Mouse (Mus musculus): ENCODE data around the gene Cables2. TPM values are rescaled to one million over a fixed set of nuclear protein-coding genes. Genes with fewer than 3 reads are reported as not detected.
A peak's percentile ranks its signal among the peaks of the same experiment; 100 is the strongest.

Gene Cables2
- total and polyA plus RNA-seq, 2 experiments: 8.9 to 29.2 TPM

DNA sequence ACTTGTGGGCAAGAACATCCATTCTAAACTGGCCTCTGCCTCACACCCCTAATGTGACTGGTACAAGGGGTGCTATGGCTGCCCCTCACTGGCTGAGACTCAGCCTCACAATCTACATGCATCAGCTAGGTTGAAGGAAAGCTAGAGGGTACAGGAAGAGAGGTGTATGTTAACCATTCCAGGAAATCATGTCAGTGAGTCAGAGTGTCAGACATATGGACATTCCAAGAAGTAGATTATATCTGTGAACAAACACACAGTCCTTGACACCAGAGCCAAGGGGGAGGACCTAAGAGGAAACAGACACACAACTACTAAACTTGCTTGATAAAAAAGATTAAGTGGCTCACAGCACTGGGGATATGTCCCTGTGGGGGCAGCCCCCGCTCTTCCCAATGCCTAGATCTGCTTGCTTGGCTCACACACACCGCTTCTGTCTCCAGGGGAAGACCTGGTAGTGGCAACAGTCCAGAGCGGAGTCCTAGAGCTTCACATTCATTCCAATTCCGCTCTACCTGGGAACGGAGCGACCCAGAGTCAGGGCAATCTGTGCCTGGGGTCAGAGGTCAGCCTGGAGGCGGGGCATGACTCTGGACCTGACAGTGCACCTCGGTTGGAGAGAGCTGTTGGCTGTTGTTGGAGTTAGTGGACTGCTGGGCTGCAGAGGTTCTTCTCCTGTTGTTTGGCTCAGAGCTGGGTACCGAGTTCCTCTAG is 24.2 kb downstream of the Cables2 start:
- H3K4me3 ChIP-seq (ENCODE audit: insufficient read depth, low read depth, low read length): no peak overlapping the region
- H3K36me3 ChIP-seq (ENCODE audit: control insufficient read depth, insufficient read depth, low read length): no peaks in the 10 kb centered on the region
- WGBS: 30% methylated on average over 9 of the region's 9 CpGs
- H3K9ac ChIP-seq (ENCODE audit: low read depth, low read length): no peak overlapping the region
- no peak overlapping the region for H3K27ac ChIP-seq (replicated peaks; ENCODE audit: insufficient read depth, low read depth, low read length)
- H3K4me1 ChIP-seq (ENCODE audit: control insufficient read depth, insufficient read depth, low read length): peaks cover 3% of the 10 kb centered on the region; the same call in 1 of the 2 replicates
- DNase-seq (ENCODE audit: extremely low read depth, low read depth, low spot score): peak; percentile 82
- TF ChIP-seq CTCF (IDR thresholded peaks at IDR 0.05; ENCODE audit: low read depth, low read length): no peak
- TF ChIP-seq POLR2A (IDR thresholded peaks at IDR 0.05; ENCODE audit: extremely low read depth, insufficient read depth, low read length): no peak
- no peaks in the 10 kb centered on the region for H3K27me3 ChIP-seq (ENCODE audit: control insufficient read depth, insufficient read depth, low read length)
- no peaks in the 10 kb centered on the region for H3K79me2 ChIP-seq (ENCODE audit: control insufficient read depth, insufficient read depth, low read length)

DNA sequence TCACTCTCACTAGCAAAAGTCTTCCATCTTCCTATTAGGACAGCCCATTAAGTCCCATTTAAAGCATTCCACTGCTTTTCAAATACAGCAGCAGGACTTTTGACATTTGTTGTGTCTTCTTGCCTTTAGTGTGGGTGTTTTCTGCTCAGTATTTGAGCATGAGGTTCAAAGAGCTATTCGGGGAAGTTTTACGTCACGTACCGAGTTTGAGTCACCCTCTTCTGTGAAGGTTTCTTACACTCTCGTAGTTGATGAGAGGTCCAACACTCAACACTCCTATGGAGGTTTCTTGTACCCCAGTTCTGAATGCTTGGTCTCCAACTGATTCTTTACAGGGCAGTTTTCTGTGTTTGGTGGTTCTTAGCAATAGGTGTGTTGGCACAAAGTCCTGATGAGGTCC is 25.4 kb downstream of the Cables2 start:
- Histone ChIP-seq H3K27ac (replicated peaks; ENCODE audit: insufficient read depth, low read depth, low read length) (no peak overlapping the region), H3K4me3 (ENCODE audit: insufficient read depth, low read depth, low read length) (no peak overlapping the region), H3K27me3 (ENCODE audit: control insufficient read depth, insufficient read depth, low read length) (no peaks in the 10 kb centered on the region), H3K79me2 (ENCODE audit: control insufficient read depth, insufficient read depth, low read length) (no peaks in the 10 kb centered on the region), H3K4me1 (ENCODE audit: control insufficient read depth, insufficient read depth, low read length) (peaks cover 3% of the 10 kb centered on the region; the same call in 1 of the 2 replicates), H3K9ac (ENCODE audit: low read depth, low read length) (no peak overlapping the region), H3K36me3 (ENCODE audit: control insufficient read depth, insufficient read depth, low read length) (no peaks in the 10 kb centered on the region)
- WGBS: 91% methylated on average over 5 of the region's 5 CpGs
- DNase-seq (ENCODE audit: extremely low read depth, low read depth, low spot score): no peak
- no peak for TF ChIP-seq CTCF (IDR thresholded peaks at IDR 0.05; ENCODE audit: low read depth, low read length)
- no peak for TF ChIP-seq POLR2A (IDR thresholded peaks at IDR 0.05; ENCODE audit: extremely low read depth, insufficient read depth, low read length)

DNA sequence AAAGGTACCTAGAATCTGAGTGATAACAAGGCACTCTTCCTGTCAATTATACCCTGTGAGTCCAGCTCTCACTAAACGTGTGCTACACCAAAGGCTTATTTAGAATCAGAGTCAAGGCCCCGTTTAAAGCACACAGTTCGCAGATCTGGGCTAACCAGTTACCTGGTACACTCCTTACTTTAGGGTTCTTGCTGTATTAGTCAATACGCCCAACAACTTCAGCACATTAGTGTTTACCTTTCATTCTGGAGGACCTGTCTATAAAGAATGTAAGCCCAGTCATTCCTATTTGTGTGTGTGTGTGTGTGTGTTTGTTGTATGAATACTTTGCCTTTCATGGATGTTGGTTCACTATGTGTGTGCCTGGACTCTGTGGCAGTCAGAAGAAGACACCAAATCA is 30.2 kb downstream of the Cables2 start:
- H3K36me3 ChIP-seq (ENCODE audit: control insufficient read depth, insufficient read depth, low read length): no peaks in the 10 kb centered on the region
- no peak overlapping the region for H3K4me3 ChIP-seq (ENCODE audit: insufficient read depth, low read depth, low read length)
- H3K9ac ChIP-seq (ENCODE audit: low read depth, low read length): no peak overlapping the region
- no peaks in the 10 kb centered on the region for H3K27me3 ChIP-seq (ENCODE audit: control insufficient read depth, insufficient read depth, low read length)
- 93% methylated on average over 4 of the region's 4 CpGs for WGBS
- H3K4me1 ChIP-seq (ENCODE audit: control insufficient read depth, insufficient read depth, low read length): no peaks in the 10 kb centered on the region
- TF ChIP-seq POLR2A (IDR thresholded peaks at IDR 0.05; ENCODE audit: extremely low read depth, insufficient read depth, low read length): no peak
- no peak for TF ChIP-seq CTCF (IDR thresholded peaks at IDR 0.05; ENCODE audit: low read depth, low read length)
- no peaks in the 10 kb centered on the region for H3K79me2 ChIP-seq (ENCODE audit: control insufficient read depth, insufficient read depth, low read length)
- H3K27ac ChIP-seq (replicated peaks; ENCODE audit: insufficient read depth, low read depth, low read length): no peak overlapping the region
- DNase-seq (ENCODE audit: extremely low read depth, low read depth, low spot score): no peak

DNA sequence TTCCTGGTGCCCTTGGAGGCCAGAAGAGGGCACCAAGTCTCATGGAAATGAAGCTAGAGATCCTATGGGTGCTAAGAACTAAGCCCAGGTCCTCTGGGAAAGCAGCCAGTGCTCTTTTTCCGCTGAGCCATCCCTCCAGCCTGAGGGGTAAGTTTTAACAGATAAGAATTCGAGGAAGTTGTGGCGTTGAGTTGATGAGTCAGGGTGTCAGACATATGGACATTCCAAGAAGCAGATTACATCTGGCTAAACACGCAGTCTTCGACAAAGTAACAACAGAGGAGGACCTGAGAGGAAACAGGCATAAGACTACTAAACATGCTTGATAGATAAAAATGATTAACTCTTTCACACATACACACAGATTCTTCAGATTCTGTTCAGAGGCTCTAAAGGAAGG is 34.7 kb downstream of the Cables2 start:
- no peak for DNase-seq (ENCODE audit: extremely low read depth, low read depth, low spot score)
- no peaks in the 10 kb centered on the region for H3K4me1 ChIP-seq (ENCODE audit: control insufficient read depth, insufficient read depth, low read length)
- no peak for TF ChIP-seq CTCF (IDR thresholded peaks at IDR 0.05; ENCODE audit: low read depth, low read length)
- TF ChIP-seq POLR2A (IDR thresholded peaks at IDR 0.05; ENCODE audit: extremely low read depth, insufficient read depth, low read length): no peak
- H3K27ac ChIP-seq (replicated peaks; ENCODE audit: insufficient read depth, low read depth, low read length): no peak overlapping the region
- no peaks in the 10 kb centered on the region for H3K36me3 ChIP-seq (ENCODE audit: control insufficient read depth, insufficient read depth, low read length)
- no peaks in the 10 kb centered on the region for H3K27me3 ChIP-seq (ENCODE audit: control insufficient read depth, insufficient read depth, low read length)
- H3K9ac ChIP-seq (ENCODE audit: low read depth, low read length): no peak overlapping the region
- WGBS: 65% methylated on average over 5 of the region's 5 CpGs
- H3K79me2 ChIP-seq (ENCODE audit: control insufficient read depth, insufficient read depth, low read length): no peaks in the 10 kb centered on the region
- no peak overlapping the region for H3K4me3 ChIP-seq (ENCODE audit: insufficient read depth, low read depth, low read length)

DNA sequence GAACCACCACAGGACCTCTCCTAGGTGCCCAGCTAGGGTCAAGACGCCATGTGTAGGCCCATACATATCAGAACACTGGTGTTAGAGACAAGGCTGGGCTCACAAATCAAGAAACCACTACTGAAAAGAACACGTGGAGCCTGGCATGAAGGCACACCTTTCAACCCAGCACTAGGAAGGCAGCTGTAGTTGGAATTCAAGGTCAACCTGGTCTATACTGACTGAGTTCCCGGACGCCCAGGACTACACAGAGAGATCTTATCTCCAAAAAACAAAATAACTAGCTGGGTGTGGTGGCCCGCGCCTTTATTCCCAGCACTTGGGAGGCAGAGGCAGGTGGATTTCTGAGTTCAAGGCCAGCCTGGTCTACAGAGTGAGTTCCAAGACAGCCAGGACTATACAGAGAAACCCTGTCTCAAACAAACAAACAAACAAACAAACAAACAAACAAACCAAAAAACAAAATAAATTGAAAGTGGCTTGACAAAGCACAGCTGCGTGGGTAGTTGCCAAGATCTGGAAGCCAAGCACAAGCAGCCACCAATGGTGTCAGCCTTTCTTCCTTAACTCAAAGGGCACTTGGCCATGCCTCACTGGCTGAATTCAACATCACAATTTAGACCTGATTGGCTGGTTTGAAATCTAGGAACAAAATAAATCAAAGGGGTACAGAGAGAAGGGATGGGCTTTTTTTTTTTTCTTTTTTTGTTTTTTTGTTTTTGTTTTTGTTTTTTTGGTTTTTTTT is 35.5 kb downstream of the Cables2 start:
- no peak for TF ChIP-seq POLR2A (IDR thresholded peaks at IDR 0.05; ENCODE audit: extremely low read depth, insufficient read depth, low read length)
- no peak for TF ChIP-seq CTCF (IDR thresholded peaks at IDR 0.05; ENCODE audit: low read depth, low read length)
- no peaks in the 10 kb centered on the region for H3K36me3 ChIP-seq (ENCODE audit: control insufficient read depth, insufficient read depth, low read length)
- WGBS: 84% methylated on average over 7 of the region's 7 CpGs
- no peak for DNase-seq (ENCODE audit: extremely low read depth, low read depth, low spot score)
- H3K27me3 ChIP-seq (ENCODE audit: control insufficient read depth, insufficient read depth, low read length): no peaks in the 10 kb centered on the region
- no peak overlapping the region for H3K4me3 ChIP-seq (ENCODE audit: insufficient read depth, low read depth, low read length)
- no peaks in the 10 kb centered on the region for H3K79me2 ChIP-seq (ENCODE audit: control insufficient read depth, insufficient read depth, low read length)
- no peak overlapping the region for H3K27ac ChIP-seq (replicated peaks; ENCODE audit: insufficient read depth, low read depth, low read length)
- H3K4me1 ChIP-seq (ENCODE audit: control insufficient read depth, insufficient read depth, low read length): no peaks in the 10 kb centered on the region
- H3K9ac ChIP-seq (ENCODE audit: low read depth, low read length): no peak overlapping the region

DNA sequence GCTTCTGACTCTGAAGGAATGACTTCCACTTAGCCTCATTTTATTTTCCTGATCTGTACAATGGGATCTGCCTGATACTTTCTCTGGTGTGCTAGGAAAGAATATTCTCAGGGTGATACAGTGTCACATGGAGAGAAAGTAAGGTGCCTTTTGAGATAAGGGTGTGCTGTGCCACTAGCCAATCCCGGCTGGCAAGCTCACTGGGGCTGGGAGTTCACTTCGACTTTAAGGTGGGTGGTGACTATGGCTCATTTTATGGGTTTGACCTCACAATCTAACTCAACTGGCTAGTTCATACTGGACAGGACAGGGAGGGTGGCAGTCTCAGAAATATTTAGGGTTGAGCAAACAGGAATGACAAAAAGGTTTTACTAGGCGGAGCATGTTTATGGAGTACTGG is 36.4 kb downstream of the Cables2 start:
- Histone ChIP-seq H3K79me2 (ENCODE audit: control insufficient read depth, insufficient read depth, low read length) (no peaks in the 10 kb centered on the region), H3K27me3 (ENCODE audit: control insufficient read depth, insufficient read depth, low read length) (no peaks in the 10 kb centered on the region), H3K27ac (replicated peaks; ENCODE audit: insufficient read depth, low read depth, low read length) (no peak overlapping the region), H3K9ac (ENCODE audit: low read depth, low read length) (no peak overlapping the region), H3K4me1 (ENCODE audit: control insufficient read depth, insufficient read depth, low read length) (no peaks in the 10 kb centered on the region), H3K36me3 (ENCODE audit: control insufficient read depth, insufficient read depth, low read length) (no peaks in the 10 kb centered on the region), H3K4me3 (ENCODE audit: insufficient read depth, low read depth, low read length) (no peak overlapping the region)
- DNase-seq (ENCODE audit: extremely low read depth, low read depth, low spot score): no peak
- TF ChIP-seq CTCF (IDR thresholded peaks at IDR 0.05; ENCODE audit: low read depth, low read length): no peak
- no peak for TF ChIP-seq POLR2A (IDR thresholded peaks at IDR 0.05; ENCODE audit: extremely low read depth, insufficient read depth, low read length)
- WGBS: 78% methylated on average over 3 of the region's 3 CpGs
